Mouse (Mus musculus) thymus, adult 2 months (tissue): ENCODE data around the gene Krt31.

ENCODE experiments used
- CTCF ChIP-seq: fragments of 200-500 bp; IDR thresholded peaks from 2 replicates; pipeline ENCODE4 v1.5.1; 2012; ENCODE audit warnings: mild to moderate bottlenecking, control low read depth, low read length, moderate library complexity, borderline replicate concordance; ENCODE audit not compliant: control insufficient read depth, poor library complexity, insufficient read depth; ENCODE audit errors: extremely low read depth
- POLR2A ChIP-seq: fragments of 200-500 bp; IDR thresholded peaks from 2 replicates; pipeline ENCODE4 v1.6.1; 2012; ENCODE audit warnings: mild to moderate bottlenecking, low read length, control low read depth, moderate library complexity; ENCODE audit not compliant: control insufficient read depth, poor library complexity, insufficient read depth; ENCODE audit errors: extremely low read depth

DNA sequence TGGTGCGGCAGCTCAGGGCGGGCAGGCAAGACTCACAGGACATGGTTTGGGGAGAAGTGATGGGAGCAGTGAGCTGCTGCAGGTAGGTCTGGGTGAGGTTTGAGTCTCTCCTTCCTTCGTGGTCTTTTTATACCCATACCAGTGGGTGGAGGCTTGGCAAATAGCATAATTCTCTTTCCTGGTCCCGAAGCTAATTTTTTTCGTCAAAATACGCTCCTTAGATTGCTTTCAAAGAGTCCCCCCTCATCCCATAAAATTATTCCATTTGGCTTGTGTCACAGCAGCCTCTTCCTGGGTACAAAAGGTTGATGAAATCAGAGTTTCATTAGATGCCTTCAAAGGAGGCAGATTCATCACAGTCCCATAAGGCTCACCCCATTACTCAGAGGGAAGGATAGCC, 8.9 kb downstream of the Krt31 start, which contains the start of gene Krt34:
- TF ChIP-seq POLR2A, result no peak
- TF ChIP-seq CTCF, result no peak
